Mouse (Mus musculus) left cerebral cortex, adult 8-10 months (tissue): ENCODE data around the gene Lgals4. TPM values are rescaled to one million over a fixed set of nuclear protein-coding genes. Genes with fewer than 3 reads are reported as not detected.
"Not testable (repeated sequence)": the region's sequence is repeated elsewhere in the genome, so short reads cannot be mapped to it uniquely, and the experiment has no call there.

Experiments used
- DNase-seq, 2 experiments: peaks; one replicate each; pipeline ENCODE4 v3.0.0; 2022; ENCODE audit warnings: low spot score in 2 of 2
- total RNA-seq, 4 experiments: library from RNA; stranded (reverse); gene quantifications; 2 replicates each; pipeline ENCODE4 v1.2.4; 2022

The Lgals4 gene
- total RNA-seq, 4 experiments from 2014 or later: 1.4 to 3.4 (median 3.0) TPM

DNA sequence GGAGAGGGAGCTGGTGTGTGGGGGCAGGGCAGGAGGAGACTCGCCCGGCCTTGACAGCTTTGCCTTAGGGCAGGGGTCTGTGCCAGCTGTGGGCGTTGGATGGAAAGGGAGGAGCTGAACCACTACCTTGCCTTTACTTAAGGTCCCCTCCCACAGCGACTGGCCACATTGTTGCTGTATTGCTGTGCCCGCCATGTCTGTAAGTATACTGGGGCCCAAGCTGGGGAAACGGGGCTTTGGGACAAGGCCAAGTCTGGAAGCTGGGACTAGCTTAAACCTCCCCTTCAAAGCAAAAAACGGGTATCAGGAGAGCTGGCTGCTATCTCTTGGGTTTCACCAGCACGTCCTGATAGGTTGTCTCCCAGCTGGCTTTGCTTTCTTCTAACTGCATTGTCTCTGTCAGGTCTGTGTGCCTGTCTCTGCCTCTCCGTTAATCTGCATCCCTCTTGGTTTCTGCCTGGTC, 30.7 kb downstream of the Lgals4 start:
- DNase-seq: no peak

DNA sequence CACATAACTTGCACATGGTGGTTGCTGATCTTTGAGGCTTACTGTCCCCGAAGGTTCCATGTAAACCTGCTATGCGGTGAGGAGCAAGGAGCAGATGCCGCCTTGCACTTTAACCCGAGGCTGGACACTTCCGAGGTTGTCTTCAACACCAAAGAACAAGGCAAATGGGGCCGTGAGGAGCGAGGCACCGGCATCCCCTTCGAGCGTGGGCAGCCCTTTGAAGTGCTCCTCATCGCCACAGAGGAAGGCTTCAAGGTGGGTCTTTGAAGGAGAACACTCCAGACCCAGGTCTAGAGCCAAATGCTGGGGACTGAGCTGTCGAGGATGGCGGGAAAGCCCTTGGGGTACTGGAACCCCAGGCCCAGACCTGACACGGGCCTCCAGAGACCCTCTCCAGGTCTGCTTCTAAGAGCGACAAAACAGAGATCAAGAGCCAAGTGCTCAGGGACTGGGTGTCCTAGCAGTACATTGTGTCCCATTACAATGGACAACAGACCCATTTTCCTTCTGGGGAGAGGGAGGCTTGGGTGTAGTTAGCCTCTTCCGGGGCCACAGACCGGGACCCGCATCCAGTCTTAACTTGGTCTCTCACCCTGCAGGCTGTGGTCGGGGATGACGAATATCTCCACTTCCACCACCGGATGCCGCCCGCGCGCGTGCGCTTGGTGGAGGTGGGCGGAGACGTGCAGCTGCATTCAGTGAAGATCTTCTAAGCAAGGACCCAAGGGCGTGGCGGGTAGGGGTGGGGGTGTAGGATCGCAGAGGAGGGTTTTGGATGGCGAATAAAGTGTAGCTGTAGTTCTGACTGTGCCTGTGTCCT, 32.0 kb downstream of the Lgals4 start:
- peak; percentile 80 to 86 for DNase-seq

DNA sequence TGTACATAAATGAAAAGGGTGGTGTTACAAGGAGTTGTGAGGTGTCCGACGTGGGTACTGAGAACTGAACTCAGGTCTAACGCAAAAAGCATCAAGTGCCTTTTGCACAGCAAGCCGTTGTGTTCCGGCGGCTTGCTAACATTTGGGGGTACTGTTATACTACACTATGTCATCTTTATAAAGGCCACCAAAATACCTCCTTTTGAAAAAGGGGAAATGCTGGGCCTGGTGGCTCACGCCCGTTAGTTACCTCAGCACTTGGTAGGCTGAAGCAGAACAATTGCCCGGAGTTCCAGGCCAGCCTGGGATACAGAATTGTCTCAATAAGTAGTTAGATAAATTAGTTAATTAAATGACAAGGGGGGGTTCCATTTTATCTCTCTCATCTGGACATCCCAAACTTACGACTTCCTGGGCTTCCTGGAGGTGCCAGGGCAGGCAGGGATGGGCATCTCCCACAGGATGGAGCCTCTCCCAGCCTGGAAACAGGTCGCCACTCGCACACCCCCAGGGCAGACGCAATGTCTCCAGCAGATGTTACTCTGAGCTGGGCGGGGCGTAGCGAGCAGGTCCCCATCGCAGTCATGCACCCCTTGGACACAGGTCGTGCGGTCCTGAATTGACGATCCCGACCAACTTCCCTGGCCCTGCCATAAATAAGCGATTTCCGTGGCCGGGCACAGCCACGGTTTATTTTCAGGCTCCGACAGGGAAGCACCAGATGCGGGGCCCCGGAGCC, 33.3 kb downstream of the Lgals4 start:
- DNase-seq: no peak

DNA sequence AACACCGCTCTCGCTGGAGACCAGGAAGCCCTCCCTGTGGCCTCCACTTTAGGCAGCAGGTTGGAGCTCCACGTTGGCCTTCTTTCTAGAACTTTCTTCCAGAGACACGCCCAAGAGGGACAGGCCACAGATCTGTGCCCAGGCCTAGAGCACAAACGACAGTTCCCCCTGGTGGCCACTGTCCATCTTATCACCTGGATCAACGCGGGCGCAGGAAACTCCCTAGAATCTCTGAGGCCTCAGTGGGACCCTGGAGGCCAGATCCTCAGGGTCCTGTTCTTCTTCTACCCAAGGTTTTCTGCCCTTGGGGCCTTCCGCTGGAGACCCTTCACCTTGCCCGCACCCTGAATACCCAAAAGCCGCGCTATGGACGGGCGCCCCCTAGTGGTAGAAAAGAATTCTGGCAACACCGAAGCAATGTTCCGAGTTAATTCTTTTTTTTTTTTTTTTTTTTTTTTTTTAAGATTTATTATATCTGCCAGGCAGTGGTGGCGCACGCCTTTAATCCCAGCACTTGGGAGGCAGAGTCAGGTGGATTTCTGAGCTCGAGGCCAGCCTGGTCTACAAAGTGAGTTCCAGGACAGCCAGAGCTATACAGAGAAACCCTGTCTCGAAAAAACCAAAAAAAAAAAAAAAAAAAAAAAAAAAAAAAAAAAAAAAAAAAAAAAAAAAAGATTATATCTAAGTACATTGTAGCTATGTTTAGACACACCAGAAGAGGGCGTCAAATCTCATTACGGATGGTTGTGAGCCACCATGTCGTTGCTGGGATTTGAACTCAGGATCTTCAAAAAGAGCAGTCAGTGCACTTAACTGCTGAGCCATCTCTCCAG, 34.1 kb downstream of the Lgals4 start:
- DNase-seq: peak in 1 of 2 experiments; percentile 43

DNA sequence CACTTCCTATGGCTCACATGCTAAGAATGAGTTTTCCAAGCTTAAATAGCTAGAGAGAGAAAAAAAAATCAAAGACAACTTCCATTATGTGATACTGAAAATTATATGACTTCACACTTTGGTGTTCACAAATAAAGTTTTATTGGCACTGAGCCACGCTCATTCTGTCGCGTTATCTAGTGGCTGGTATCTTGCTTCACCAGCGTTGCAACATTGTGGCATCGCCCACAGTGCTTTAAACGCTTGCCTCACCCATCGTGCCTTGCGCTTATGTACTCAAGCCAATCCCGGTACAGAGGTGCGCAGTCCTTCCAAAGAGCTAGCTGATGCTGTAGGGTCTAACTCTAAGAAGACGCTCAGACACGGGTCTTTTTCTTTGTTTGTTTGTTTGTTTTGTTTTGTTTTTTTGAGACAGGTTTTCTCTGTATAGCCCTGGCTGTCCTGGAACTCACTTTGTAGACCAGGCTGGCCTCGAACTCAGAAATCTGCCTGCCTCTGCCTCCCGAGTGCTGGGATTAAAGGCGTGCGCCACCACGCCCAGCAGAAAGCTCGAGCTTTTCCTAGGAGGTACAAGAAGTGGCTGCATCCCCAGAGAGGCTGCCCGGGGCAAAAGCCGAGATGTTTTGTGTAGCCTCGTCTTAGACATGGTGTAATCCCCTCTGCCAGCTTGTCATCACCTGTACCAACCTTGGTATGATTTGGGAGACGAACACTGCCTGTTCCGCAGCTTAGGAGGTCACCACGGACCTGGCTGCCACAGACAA, 37.4 kb downstream of the Lgals4 start:
- no peak for DNase-seq

DNA sequence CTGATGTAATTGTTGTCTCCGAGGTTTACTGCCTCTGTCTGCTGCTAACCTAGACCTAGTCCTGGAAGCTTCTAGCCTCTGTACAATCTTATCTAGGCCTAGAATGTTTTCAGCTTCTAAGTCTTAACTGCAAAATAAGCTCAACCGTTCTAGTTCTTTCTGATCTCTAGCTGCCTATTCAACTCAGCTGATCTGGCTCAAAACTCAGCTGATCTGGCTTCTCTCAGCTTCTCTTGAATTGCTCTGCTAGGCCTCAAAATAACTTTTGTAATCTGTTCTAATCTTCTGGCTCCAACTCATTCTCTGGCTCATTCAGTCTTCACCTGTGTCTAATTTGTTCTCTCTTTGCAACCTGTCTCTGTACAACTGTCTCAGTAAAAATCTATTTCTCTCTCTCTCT, 40.9 kb downstream of the Lgals4 start:
- DNase-seq: no peak

DNA sequence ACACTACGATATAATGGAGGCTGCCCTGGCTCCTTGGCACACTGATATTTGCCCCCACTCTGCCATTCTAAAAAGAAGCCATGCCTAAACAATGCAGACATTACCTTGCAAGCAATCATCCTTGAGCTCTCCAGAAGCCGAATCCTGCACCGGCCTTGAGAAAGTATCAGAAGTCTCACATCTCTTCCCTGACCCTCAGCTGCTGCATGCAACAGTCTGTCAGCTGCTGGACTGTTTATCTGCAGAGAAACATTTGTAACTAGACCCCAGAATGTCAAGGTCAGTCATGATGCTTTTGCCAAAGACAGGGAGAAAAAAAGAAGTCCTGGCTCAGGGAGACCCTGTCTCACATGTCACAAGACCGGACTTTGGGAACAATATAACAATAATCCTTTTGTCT, 42.4 kb downstream of the Lgals4 start:
- DNase-seq: no peak

DNA sequence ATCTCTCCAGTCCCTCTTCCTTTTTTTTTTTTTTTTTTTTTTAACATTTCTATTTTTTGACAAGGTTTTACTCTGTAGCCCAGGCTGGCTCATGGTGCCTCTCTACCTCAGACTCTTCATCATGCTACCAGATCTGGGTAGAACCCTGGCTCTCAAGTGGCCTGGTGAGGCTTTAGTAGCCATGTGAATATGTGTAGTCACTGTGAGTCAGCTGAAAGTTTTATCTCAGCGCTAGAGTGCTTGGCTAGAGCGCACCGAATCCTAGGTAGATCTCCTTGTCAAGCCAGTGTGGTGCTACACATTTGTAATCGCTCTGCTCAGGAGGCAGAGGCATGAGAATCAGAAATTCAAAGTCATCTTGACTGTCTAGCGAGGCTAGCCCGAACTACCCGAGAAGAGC, 43.5 kb downstream of the Lgals4 start:
- DNase-seq: no peak

DNA sequence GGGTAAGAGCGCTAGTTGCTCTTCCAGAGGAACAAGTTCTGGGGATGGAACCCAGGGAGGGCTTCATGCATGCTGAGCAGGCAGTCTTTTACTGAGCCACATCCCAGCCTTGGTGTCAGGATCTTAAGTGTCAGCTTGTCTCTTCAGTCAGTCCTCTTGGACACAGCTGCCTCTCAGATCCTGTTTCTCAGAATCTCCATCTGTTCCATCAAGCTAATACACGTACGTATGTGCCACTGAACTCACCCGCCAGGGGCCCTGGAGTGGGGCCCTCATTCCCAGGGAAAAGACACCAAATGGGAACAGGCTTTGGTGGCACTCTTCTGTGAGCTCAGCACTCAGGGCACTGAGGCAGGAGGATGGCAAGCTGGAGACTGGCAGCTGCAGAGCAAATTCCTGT, 44.2 kb downstream of the Lgals4 start:
- DNase-seq: no peak

DNA sequence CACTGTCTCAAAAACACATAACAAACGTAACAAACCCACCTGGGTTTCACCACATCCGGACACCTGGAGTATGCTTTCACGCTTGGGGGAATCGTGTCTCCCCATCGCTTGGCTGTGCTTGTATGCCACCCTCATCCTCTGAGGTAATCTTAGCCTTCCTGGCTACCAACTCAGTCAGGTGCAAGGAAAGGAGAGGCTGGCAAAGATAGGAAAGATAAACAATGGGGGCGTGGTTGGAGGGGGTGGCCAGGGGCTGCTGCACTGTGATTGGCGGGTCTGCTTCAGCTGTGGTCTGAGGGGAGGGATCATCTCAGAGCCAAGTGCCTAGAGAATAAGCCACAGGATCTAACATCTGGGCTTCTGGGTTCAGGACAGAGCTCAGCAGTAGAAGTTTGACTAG, 46.0 kb downstream of the Lgals4 start:
- DNase-seq: no peak

DNA sequence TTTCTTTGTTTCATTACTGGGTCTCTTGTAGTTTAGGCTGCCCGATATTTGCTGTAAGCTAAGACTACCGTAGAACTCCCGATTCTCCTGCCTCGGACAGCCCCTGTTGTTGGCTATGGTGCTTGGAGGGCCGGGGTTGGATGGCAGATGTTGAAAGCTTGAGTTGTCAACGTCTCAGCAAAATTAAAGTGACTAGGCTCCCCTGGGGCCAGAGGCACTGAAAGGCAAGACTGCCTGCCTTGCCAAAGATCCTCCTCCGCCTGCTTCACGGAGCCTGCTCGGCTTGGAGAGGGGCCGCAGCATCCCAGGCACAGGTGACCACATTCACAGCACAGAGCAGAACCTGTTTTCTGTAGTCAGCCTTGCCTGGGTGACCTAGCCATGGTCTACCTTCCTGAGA, 46.9 kb downstream of the Lgals4 start:
- no peak for DNase-seq

DNA sequence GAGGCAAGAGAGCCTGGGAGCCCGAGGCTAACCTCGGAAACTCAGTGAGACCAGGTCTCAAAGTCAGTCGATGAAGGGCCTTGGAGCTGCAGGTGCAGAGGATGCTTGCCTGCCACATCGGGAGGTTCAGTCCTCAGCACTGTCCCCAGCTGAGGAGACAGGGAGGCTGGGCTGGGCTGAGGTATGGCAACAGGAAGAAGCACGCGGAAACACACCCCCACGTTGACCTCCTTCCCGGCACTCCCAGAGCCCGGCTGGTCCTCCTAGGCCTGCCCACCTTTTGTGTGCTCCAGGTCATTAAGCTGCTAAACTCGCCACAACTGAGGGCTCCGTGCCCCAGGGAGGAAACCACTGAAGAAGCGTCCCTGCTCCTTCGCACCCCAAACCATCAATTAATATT, 47.5 kb downstream of the Lgals4 start, which contains the start of gene Capn12:
Capn12 (plus strand) TSS at position 224 of the 400 bp plus-strand sequence.
- DNase-seq: no peak

DNA sequence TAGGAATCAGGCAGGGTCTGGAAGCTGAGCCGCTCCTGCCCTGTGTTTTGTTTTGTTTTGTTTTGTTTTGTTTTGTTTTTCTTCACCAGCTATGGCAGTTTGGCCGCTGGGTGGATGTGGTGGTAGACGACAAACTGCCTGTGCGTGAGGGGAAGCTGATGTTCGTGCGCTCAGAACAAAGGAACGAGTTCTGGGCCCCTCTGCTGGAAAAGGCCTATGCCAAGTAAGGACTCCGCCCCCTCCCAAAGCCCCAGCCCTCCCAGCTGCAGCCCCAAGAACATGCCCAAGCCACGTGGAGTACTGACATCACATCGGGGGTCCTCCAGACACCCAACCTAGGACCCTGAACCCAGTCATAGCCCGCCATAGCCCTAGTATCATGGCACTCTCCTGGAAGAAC, 49.4 kb downstream of the Lgals4 start:
- DNase-seq: no peak

DNA sequence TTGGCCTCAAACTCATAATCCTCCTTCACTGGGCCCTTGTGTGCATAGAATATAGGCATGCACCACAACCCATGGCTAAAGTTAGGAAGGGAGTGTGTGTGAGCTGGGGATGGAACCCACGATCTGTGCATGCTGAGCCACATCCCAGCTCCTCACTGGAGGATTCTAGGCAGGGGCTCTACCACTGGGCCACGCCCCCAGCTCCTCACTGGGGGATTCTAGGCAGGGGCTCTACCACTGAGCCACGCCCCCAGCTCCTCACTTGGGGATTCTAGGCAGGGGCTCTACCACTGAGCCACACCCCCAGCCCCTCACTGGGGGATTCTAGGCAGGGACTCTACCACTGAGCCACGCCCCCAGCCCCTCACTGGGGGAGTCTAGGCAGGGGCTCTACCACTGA, 50.0 kb downstream of the Lgals4 start:
- DNase-seq: not testable (repeated sequence)

DNA sequence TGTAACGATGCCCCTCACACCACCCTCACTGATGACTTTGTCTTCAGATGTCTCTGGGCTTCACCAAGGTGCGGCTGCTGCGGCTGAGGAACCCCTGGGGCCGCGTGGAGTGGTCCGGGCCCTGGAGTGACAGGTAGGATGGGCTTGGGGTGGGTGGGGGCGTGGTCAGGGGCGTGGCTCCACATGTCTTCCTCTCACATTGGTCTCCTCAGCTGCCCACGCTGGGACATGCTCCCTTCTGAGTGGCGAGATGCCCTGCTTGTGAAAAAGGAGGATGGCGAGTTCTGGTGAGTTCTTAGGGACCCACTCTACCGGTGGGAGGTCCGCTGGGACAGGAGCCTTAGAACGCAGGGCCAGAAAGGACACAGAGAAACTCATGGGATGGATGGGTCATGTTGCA, 52.8 kb downstream of the Lgals4 start:
- no peak for DNase-seq

DNA sequence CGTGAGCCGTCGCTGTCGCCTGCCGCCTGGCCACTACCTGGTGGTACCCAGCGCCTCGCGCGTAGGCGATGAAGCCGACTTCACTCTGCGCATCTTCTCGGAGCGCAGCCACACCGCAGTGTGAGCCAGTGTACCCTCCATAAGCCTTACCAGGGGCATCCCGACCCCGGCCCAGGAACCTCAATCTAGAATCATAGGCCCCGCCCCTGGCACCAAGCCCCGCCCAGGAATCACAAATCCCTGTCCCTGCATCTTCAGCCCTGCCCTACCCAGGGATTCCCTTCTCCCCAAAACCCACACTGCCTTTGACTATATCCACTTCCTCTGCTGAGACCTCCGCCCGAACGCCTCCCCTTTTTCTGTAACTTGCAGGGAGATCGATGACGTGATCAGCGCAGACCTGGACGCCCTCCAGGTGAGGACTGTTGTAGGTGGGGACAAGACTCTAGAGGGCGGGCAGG, 55.1 kb downstream of the Lgals4 start:
- no peak for DNase-seq

Other genes with a start within 250 kb of the Lgals4 start
- 10 to 100 TPM; 58.2 to 70.1 (median 61.7) TPM for gene Samd4b, start 235.7 kb upstream of the Lgals4 start, total RNA-seq
- 1 to 10 TPM; 8.4 to 9.0 (median 8.5) TPM for gene Pak4, start 235.7 kb upstream of the Lgals4 start, total RNA-seq
- 1 to 10 TPM; 1.5 to 2.8 (median 2.1) TPM for gene Acp7, start 202.5 kb upstream of the Lgals4 start, total RNA-seq
- 10 to 100 TPM; 18.3 to 20.9 (median 20.4) TPM for gene Fbxo27, start 141.0 kb upstream of the Lgals4 start, total RNA-seq
- gene Fbxo17, start 117.0 kb upstream of the Lgals4 start, total RNA-seq: 1 to 10 TPM; 1.8 to 4.3 (median 2.8) TPM
- gene Mrps12, start 92.0 kb upstream of the Lgals4 start, total RNA-seq: 10 to 100 TPM; 54.2 to 65.8 (median 60.4) TPM
- 10 to 100 TPM; 11.5 to 15.7 (median 13.9) TPM for gene Sars2, start 91.9 kb upstream of the Lgals4 start, total RNA-seq
- gene Ccer2, start 77.7 kb upstream of the Lgals4 start, total RNA-seq: 1 to 10 TPM; 1.7 to 2.8 (median 2.4) TPM
- gene Sirt2, start 67.1 kb upstream of the Lgals4 start, total RNA-seq: 100 to 1,000 TPM; 132 to 145 (median 141) TPM
- 10 to 100 TPM; 32.2 to 34.7 (median 33.3) TPM for gene Nfkbib, start 66.3 kb upstream of the Lgals4 start, total RNA-seq
- gene Rinl, start 44.9 kb upstream of the Lgals4 start, total RNA-seq: 1 to 10 TPM; 2.0 to 4.9 (median 4.1) TPM
- gene Hnrnpl, start 25.3 kb upstream of the Lgals4 start, total RNA-seq: 100 to 1,000 TPM; 433 to 466 (median 453) TPM
- 10 to 100 TPM; 57.9 to 68.0 (median 62.2) TPM for gene Ech1, start 8.6 kb upstream of the Lgals4 start, total RNA-seq
- gene Lgals7, start 30.0 kb downstream of the Lgals4 start, total RNA-seq: not detected
- 1 to 10 TPM in 3 of 4 experiments, under 1 TPM in 1; 0.41 to 2.3 (median 1.3) TPM for gene Capn12, start 47.6 kb downstream of the Lgals4 start, total RNA-seq
- gene Actn4, start 128.5 kb downstream of the Lgals4 start, total RNA-seq: 100 to 1,000 TPM; 161 to 178 (median 177) TPM
- 100 to 1,000 TPM; 197 to 208 (median 204) TPM for gene Eif3k, start 148.0 kb downstream of the Lgals4 start, total RNA-seq
- 1 to 10 TPM in 3 of 4 experiments, under 1 TPM in 1; 0.99 to 3.7 (median 2.1) TPM for gene Map4k1, start 148.2 kb downstream of the Lgals4 start, total RNA-seq